Mouse (Mus musculus) ovary, postnatal 10 days (tissue): ENCODE measurements around the gene Stpg3.

Source experiments
- DNase-seq: peaks from one replicate; pipeline ENCODE4 v3.0.0; 2022; ENCODE audit warnings: low spot score

The Stpg3 gene

GRCm38 (mm10) chr2:25178285-25178972 is 36.0 kb downstream of the Stpg3 start:
- DNase-seq, result no peak

- no peak for DNase-seq
Observed at GRCm38 (mm10) chr2:25177685-25178084, 36.8 kb downstream of the Stpg3 start.

- DNase-seq, result no peak
Observed at GRCm38 (mm10) chr2:25177076-25177475, 37.4 kb downstream of the Stpg3 start.

DNA sequence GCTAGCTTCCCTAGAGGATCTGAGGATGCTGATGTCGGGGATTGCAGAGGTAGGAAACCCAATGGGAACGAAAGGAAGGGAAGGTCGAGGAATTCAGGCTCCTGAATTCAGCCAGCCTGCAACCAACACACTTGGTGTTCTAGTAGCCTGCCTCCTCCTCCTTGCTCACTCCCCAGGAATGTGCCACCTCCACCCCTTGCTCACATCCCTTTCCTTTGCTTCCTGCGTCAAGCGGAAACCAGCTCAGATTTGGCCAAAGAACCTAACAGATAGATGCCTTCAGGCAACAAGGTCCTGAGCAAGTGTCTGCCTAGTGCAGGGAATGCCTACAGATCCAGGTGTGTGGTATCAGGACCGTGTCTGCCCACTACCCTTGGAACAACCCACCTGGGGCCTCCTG is 37.9 kb downstream of the Stpg3 start:
- DNase-seq, result no peak

- DNase-seq, result no peak
Observed at GRCm38 (mm10) chr2:25175690-25176078, 38.8 kb downstream of the Stpg3 start.

- DNase-seq, result no peak
Observed at GRCm38 (mm10) chr2:25174866-25175689, 39.4 kb downstream of the Stpg3 start.

GRCm38 (mm10) chr2:25173821-25174220 is 40.6 kb downstream of the Stpg3 start:
- DNase-seq, result no peak

DNA sequence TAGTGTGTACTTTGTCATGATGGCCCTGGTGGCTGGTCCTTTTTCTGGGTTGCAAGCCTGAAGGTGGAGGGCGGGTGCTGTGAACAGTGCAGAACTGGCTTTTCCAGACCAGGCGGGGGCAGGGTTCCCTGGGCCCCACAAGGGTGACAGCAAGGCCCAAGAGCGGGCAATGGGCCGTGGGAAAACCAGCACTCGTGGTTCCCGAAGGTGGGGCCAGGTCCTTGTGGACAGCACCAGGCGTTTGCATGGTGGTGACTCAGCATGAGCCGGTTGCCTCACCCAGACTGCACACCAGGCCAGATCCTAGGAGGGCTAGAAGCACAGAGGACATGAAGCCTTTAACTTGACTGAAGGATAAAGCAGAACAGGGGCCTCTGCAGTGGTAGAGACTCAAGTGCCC is 41.8 kb downstream of the Stpg3 start:
- no peak for DNase-seq

- DNase-seq, result no peak
Observed at GRCm38 (mm10) chr2:25171769-25172153, 42.7 kb downstream of the Stpg3 start.

- DNase-seq, result no peak
Observed at GRCm38 (mm10) chr2:25171101-25171768, 43.2 kb downstream of the Stpg3 start.

DNA sequence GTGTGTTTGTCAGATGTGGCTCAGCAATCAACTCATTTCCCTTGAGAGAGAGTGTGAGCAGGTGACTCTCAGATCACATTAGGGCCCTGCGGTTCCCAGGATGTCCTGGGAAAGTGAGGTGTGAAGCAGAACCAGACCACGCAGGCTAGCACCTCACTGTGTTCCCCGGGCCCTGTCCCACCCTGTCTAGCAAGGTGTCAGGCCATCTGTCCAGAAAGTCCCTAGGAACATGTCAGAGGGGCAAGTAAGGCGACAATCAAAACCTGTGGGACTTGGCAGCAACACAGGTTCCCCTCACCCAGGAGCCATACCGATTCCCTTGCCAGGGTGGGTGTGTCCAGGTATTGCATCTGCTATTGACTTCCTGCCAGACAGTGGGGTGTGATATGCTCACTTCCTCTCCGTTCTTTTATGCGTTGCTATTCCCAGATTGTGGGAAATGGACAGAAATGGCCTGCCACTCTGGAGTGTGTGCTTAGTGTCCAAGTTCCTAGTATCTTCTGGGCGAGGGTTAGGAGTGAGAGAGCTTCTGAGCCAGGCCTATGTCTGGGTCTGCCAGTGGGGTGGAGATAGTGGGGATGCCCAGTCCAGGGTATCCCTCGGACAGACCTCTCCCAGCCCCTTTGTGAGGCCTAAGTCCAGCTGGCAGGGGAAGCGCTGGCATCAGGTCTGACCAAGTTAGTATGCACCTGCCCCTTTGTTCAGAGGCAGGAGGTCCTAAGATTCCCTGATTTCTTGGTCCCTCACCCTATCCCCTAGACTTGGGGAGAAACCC is 43.9 kb downstream of the Stpg3 start:
- no peak for DNase-seq

- DNase-seq, result no peak
Observed at GRCm38 (mm10) chr2:25169778-25170177, 44.7 kb downstream of the Stpg3 start.

DNA sequence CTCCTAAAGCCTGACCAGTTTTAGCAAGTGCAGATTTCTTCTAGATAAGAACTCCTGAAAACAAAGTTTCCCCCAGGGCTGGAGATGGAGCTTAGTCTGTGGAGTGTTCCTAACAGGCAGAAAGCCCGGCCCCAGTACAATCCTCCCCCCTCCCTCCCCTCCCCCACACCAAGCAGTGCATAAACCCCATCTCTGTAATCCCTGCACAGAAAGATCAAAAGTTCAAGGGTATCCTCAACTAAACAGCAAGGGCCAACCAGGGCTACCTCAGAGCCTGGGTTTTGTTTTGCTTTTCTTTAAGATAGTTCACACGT is 45.8 kb downstream of the Stpg3 start:
- DNase-seq, result no peak

DNA sequence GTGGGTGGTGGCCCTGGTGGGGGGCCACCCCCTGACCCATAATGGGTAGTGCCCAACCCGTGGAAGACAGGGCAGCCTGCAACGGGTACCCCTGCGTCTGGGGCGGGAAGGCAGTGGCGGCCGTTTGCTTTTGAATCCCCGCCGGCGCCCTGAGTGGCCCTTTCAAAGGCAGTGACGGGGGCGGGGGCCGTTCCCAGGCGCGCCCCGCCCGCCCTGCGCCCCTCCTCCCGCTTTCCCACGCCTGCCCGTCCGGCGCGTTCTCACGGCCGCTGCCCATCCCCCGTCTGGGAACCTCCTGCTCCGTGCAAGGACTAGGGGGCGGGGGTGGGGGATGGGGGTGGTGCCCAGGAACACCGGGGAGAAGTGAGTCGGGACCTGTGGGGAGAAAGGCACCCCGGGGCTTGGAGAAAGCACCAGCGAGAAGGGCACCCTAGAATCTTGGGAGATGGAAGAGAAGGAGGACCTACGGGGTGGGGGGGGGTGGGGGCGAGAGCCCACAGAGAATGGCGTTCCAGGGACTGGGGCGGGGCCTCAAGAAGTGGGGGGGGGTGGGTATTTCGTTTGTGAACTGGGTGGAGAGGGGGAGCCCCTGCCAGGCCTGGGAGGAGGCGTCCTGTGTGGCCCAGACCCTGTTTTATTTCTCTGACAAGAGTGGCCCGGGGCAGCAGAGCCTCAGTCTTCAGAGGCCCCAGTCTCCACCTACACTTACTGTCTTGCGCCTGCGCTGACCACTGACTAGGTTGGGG is 46.3 kb downstream of the Stpg3 start:
- DNase-seq, result no peak

GRCm38 (mm10) chr2:25167481-25167880 is 47.0 kb downstream of the Stpg3 start:
- DNase-seq, result no peak
